Mouse (Mus musculus) macrophage (primary cell): ENCODE data around the gene Ccdc185. TPM values are rescaled to one million over a fixed set of nuclear protein-coding genes. Genes with fewer than 3 reads are reported as not detected.

ENCODE experiments used
- H3K27ac ChIP-seq: fragments of 350-480 bp; formaldehyde crosslinking; 2 replicates; pipeline ENCODE4 v1.9.0; 2021
- H3K36me3 ChIP-seq: fragments of 350-480 bp; formaldehyde crosslinking; 2 replicates; pipeline ENCODE4 v1.9.0; 2021; ENCODE audit errors: inconsistent target
- H3K4me3 ChIP-seq: fragments of 350-480 bp; formaldehyde crosslinking; 2 replicates; pipeline ENCODE4 v1.9.0; 2021; ENCODE audit errors: inconsistent target
- H3K79me2 ChIP-seq: fragments of 350-480 bp; formaldehyde crosslinking; 2 replicates; pipeline ENCODE4 v1.9.0; 2021; ENCODE audit errors: inconsistent target
- WGBS: methylation state at CpG from one replicate; pipeline ENCODE4 v1.1.7; 2026; ENCODE audit warnings: inconsistent platforms; ENCODE audit not compliant: missing documents; 5-methylcytosine and 5-hydroxymethylcytosine counted together
- polyA plus RNA-seq: library from polyadenylated mRNA; stranded (reverse); fragments of 250-400 nt; gene quantifications from 3 replicates; pipeline ENCODE4 v1.2.4, GENCODE M21; 2018; ENCODE audit warnings: inconsistent platforms
- total RNA-seq, 78 experiments: library from RNA; depleted of rRNA; stranded (reverse); fragments of 250-400 nt; gene quantifications; 1 replicate in 9 of 78; 2 replicates in 24 of 78; 3 replicates in 43 of 78; 4 replicates in 2 of 78; pipeline ENCODE4 v1.2.4; 2018; ENCODE audit warnings: inconsistent platforms in 56 of 78

Ccdc185 gene
- total RNA-seq (2018; cell fraction: chromatin; rRNA removed) = not detected
- not detected for total RNA-seq (2018; cell fraction: cytosol; rRNA removed)
- not detected for total RNA-seq (2018; cell fraction: nucleus; rRNA removed)
- polyA plus RNA-seq = not detected in 3 replicates

DNA sequence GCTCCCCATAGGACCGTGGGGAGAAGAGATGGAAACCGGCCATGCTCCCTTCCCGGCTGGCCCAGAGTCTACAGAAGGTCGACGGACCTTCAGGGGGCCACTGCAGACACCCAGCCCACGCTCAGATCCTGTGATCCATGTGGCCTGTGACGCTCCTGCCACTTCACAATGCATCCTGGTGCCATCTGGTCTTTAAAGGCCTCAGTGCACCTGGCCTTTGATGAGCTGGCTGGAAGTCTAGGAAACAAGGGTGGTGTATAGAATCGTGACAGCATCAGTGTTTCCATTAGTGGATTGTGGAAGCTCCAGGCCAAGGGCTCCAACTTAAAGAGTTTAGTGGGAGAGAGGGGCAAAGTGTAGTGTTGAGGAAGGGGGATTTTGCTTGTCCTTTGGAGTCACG lies at the start of gene Ccdc185:
TSS of gene Ccdc185 (minus strand) at position 101 of the 400 bp plus-strand sequence.
- Histone ChIP-seq H3K27ac (no peak within 1 kb of the TSS), H3K79me2 (no peaks in the 10 kb centered on the region), H3K36me3 (no peaks in the 10 kb centered on the region), H3K4me3 (no peak within 1 kb of the TSS)
- 96% methylated on average over 9 of the region's 9 CpGs for WGBS

DNA sequence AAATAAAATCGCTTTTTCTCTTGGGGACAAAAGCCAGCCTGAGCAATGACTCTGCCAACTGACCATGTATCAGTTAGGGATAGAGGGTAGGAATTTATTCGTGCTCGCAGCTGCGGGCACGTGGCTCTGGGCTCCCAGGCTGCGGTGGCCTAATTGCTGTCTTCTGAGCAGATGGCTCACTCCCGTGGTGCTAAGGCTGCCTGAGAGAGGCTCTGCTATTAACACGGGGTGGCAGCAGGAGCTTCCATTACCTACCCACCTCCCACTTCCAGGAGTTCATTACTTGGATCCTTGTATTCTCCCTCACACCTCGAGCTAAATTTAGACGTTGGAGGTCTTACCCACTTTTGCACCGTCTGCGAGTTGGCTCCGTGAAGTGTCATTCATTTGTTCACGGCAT lies 48.1 kb upstream of the Ccdc185 start:
- H3K79me2 ChIP-seq = no peaks in the 10 kb centered on the region
- no peak overlapping the region for H3K27ac ChIP-seq
- no peaks in the 10 kb centered on the region for H3K36me3 ChIP-seq
- H3K4me3 ChIP-seq = no peak overlapping the region
- 92% methylated on average over 14 of the region's 14 CpGs for WGBS

DNA sequence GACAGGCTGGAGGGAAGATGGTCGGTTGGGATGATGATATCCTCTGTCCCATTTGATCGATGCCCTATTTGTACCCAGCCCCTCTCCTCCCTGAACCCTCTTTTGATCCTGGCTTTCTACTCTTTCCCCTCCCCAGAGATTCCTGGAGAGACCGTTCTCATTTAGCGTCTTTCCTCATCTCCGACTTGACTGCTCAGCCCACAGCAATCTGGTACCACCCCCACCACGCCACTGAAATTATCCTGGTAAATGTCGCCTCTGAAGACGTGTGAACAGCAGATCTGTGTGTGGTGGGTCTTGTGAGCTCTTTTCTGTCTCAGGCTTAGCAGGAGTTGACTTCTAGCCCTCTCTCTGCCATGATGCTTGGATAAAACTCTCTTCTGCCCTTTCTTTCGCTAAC lies 45.6 kb upstream of the Ccdc185 start:
- no peak overlapping the region for H3K4me3 ChIP-seq
- H3K27ac ChIP-seq = no peak overlapping the region
- no peaks in the 10 kb centered on the region for H3K79me2 ChIP-seq
- WGBS = 93% methylated on average over 9 of the region's 9 CpGs
- H3K36me3 ChIP-seq = no peaks in the 10 kb centered on the region

DNA sequence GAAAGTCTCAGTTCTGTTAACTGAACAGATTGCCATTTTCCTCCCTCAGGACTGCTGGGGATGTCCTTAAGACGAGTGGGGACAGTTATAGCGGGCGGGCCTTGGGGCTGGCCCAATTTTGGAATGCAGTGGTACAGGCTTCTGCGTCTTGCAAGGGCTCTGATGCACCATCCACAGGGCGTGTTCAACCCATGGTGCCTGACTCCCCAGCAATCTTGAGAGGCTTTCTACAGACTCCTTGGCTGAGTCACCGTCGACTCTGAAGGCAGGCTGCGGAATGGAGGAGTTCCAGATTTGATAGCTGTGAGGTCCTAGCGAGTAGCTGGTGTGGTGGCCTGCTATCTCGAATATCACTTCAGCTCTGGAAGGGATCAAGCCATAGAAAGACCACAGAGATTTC lies 45.2 kb upstream of the Ccdc185 start:
- H3K27ac ChIP-seq = no peak overlapping the region
- no peaks in the 10 kb centered on the region for H3K36me3 ChIP-seq
- no peaks in the 10 kb centered on the region for H3K79me2 ChIP-seq
- H3K4me3 ChIP-seq = no peak overlapping the region
- 94% methylated on average over 10 of the region's 10 CpGs for WGBS

DNA sequence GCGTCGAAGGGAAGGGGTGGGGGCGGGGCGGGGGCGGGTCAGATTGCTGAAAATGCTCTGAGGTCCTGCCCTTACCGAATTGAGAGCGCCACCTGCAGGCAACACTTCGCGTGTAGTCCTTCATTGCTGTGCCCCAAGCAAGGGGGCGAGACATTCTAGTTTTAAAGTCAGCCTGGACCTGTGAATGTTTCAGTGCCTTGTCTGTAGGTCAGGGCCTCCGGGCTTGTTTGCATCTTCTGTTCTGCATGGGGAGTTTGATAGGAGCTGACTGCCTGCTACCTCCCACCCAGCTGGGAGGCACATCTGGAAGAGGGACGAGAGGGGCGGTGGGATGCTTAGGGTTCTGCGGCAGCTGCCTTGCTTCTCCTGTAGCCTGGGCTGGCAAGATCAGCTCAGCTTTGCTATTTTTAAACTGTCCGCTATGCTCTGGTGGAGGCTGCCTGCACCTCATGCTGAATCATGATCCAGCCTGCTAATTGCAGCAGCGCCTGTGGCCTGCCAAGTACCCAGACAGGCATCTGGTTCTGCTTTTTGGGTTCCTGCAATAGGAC lies 43.6 kb upstream of the Ccdc185 start:
- no peak overlapping the region for H3K27ac ChIP-seq
- no peaks in the 10 kb centered on the region for H3K79me2 ChIP-seq
- no peak overlapping the region for H3K4me3 ChIP-seq
- WGBS = 2% methylated on average over 16 of the region's 16 CpGs
- no peaks in the 10 kb centered on the region for H3K36me3 ChIP-seq

DNA sequence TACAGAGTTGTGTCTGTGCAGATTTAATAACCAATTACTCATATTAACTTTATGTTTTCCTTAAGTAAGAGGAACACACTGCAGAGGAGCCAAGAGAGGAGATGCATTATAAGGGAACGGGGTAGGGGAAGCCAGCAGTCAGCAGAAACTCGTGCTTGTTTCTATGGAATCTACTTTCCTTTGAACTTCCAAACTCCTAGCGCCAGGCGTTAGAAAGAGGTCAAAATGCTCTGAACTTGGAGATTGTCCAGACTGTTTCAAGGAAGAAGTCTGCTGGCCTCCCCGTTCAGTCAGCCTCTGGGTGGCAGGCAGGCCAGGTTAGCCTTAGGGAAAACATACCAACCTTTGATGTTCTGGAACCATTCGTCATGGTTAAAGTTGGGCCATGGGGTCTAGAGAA lies 39.9 kb upstream of the Ccdc185 start:
- no peak overlapping the region for H3K4me3 ChIP-seq
- H3K27ac ChIP-seq = no peak overlapping the region
- H3K36me3 ChIP-seq = no peaks in the 10 kb centered on the region
- WGBS = 94% methylated on average over 6 of the region's 6 CpGs
- H3K79me2 ChIP-seq = no peaks in the 10 kb centered on the region

DNA sequence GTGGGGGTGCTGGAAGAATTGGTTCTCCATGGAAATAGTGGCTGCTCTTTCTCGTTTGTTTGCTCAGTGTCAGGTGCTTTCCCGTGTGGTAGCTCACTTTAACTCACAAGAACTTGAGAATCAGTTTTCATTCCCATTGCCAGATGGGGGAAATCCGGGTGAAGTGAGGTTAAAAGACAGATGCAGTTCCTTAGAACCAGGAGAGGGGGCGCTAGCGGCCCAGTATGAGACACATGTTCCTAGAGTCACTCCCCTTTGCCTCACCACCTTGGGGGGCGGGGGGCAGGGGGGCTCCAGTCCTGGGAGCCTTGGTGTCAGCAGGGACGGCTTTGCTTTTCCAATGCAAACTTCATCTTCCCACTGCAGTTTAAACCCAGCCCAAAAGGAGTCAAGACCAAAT lies 38.0 kb upstream of the Ccdc185 start:
- Histone ChIP-seq H3K27ac (no peak overlapping the region), H3K79me2 (no peaks in the 10 kb centered on the region), H3K36me3 (no peaks in the 10 kb centered on the region), H3K4me3 (no peak overlapping the region)
- WGBS = 60% methylated on average over 7 of the region's 7 CpGs

DNA sequence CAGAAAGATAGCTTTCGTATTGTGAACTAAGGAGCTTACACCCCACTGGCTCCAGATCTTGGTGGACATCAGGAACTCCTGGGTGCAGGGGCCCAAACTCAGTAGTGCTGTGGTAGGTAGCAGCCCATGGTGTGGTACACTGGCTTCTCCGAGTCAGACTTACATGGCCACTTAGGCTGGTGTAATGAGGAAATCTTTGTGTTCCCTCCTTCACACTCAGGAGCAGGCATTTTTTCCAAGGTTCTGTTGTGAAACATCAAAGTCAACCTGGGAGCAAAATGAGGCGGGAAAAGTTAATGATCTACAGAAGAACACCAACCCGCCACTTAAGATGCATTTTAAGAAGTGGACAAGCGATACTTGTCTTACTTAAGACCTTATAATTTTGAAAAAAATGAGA lies 36.5 kb upstream of the Ccdc185 start:
- no peak overlapping the region for H3K4me3 ChIP-seq
- no peaks in the 10 kb centered on the region for H3K36me3 ChIP-seq
- no peak overlapping the region for H3K27ac ChIP-seq
- H3K79me2 ChIP-seq = no peaks in the 10 kb centered on the region
- 97% methylated on average over 5 of the region's 5 CpGs for WGBS

DNA sequence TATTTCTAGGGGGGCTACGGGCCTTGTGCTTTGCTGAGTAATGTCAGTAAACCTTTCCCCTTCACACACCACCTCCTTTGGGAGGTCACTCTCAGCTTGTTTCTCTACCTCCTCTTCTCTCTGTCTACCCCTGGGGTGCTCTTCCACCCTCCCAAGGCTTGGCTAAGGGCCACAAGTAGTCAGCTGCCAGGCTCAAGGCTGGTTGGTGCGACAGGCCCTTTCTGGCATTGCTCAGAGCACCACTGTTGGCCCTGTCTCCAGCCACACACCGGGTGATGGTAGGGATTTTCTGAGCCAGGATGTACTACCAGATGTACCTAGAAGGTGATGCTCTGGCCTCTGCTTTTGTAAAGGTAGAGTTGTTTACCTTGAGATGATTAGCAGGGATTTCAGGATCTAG lies 35.8 kb upstream of the Ccdc185 start:
- Histone ChIP-seq H3K79me2 (no peaks in the 10 kb centered on the region), H3K4me3 (no peak overlapping the region), H3K36me3 (no peaks in the 10 kb centered on the region), H3K27ac (no peak overlapping the region)
- 94% methylated on average over 3 of the region's 3 CpGs for WGBS

DNA sequence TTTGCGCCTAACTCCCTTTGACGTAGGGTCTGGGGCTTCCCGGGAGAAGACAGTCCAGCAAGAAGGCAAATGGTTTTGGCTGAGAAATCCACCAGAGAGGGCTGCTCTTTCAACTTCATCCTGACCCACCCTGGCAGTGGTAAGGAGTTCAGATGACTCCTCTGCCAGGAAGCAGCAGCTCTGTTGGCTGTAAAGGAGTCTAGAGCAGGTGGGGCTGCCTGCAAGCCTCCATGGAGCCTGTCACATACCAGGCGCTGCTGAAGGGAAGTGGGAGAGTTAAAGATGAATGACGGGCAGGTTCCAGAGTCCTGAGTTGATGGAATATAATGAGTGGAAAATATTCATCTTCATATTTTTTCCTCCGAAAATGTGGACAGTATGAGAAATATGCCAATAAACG lies 34.8 kb upstream of the Ccdc185 start:
- H3K4me3 ChIP-seq = no peak overlapping the region
- WGBS = 94% methylated on average over 7 of the region's 7 CpGs
- H3K27ac ChIP-seq = no peak overlapping the region
- H3K36me3 ChIP-seq = no peaks in the 10 kb centered on the region
- H3K79me2 ChIP-seq = no peaks in the 10 kb centered on the region

DNA sequence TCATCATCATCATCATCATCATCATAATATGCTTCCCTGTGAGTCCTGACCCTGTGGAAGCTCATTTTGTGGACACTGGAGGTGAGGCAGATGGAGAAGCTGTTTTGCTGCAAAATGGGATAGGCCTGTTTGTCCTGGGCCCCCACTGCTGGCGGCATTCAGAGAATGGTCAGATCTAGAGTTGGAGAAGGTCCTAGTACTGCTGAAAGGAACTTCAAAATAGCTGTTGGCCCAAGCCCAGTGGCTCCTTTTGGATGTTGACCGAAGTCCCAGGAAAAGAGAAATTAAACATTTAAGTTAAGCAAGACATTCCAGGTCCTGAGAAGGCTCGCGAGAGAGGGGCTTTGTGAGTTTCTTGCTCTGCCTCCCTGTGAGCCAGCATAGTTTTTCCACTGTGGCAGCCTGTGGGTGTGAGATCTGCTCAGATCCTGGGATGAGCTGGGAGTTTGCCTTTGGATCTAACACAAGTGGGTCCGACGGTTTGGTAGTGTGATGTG lies 30.1 kb upstream of the Ccdc185 start:
- Histone ChIP-seq H3K36me3 (no peaks in the 10 kb centered on the region), H3K79me2 (no peaks in the 10 kb centered on the region), H3K27ac (no peak overlapping the region), H3K4me3 (no peak overlapping the region)
- WGBS = 92% methylated on average over 6 of the region's 6 CpGs

DNA sequence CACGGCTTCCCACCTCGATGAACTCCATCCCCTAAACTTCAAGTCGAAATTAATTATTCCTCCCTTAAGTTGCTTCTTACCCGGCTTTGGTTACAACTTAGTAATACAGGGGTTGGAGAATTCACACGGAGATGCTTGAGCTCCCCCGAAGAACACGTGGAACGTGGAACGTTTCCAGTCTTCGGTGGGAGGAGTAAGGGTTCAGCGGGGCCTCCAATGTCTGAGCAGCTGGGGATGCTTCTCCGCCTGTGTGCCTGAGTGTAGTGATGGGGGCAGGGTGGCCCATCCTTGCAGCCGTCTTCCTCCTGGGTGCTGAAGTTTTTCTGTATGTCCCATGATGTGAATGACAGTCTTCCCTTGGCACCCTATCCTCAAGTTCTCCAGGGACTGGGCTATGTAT lies 29.2 kb upstream of the Ccdc185 start:
- Histone ChIP-seq H3K79me2 (no peaks in the 10 kb centered on the region), H3K4me3 (no peak overlapping the region), H3K36me3 (no peaks in the 10 kb centered on the region), H3K27ac (no peak overlapping the region)
- WGBS = 91% methylated on average over 13 of the region's 13 CpGs

DNA sequence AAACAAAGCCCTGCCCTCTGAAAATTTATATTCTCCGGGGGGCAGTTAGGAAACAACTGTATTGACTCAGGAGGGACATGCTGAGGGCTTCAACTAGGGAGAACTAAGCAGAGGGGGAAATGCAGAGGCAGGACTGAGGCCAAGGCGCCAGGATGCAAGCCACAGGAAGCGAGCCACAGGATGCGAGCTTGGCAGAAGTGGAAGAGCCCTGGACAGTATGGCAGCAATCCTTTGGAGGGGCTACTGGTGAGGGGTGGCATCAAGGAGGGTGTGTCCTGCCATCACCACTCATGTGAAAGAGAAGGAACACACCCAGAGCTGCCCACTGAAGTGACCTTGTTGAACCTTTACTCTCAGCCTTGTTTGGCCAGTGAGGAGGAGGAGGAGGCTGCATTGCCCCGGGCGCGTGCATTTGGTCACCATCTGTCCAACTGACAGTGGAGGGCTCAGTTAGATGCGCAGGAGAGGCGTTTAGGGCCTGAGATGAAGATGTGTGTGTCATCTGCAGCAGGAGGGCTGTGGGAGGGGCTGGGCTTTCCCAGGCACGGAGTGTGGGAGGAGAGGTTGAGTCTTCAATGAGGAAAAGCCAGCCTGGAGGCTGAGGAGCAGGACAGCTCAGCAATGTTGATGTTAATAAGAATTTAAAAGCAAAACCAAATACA lies 27.9 kb upstream of the Ccdc185 start:
- WGBS = 66% methylated on average over 10 of the region's 10 CpGs
- Histone ChIP-seq H3K27ac (no peak overlapping the region), H3K4me3 (no peak overlapping the region), H3K36me3 (no peaks in the 10 kb centered on the region), H3K79me2 (no peaks in the 10 kb centered on the region)

DNA sequence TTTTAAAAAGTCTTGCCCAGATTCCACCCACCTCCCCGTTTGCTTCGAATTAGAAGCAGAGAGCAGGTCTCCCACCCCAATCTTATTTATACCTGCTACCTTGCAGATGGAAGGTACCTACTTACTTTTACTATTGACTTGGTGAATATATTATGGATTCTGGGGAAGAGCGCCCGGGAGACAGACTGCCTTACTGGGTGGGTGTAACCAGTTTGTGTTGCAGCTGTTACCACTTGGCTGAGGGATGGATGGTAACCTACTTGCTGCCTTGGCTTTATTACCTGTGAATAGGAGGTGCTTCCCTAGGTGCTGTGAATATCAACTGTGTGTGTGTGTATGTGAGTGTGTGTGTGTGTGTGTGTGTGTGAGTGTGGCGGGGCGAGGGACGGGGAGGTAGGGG lies 26.6 kb upstream of the Ccdc185 start:
- no peak overlapping the region for H3K27ac ChIP-seq
- whole genome bisulfite sequencing = 96% methylated on average over 7 of the region's 7 CpGs

DNA sequence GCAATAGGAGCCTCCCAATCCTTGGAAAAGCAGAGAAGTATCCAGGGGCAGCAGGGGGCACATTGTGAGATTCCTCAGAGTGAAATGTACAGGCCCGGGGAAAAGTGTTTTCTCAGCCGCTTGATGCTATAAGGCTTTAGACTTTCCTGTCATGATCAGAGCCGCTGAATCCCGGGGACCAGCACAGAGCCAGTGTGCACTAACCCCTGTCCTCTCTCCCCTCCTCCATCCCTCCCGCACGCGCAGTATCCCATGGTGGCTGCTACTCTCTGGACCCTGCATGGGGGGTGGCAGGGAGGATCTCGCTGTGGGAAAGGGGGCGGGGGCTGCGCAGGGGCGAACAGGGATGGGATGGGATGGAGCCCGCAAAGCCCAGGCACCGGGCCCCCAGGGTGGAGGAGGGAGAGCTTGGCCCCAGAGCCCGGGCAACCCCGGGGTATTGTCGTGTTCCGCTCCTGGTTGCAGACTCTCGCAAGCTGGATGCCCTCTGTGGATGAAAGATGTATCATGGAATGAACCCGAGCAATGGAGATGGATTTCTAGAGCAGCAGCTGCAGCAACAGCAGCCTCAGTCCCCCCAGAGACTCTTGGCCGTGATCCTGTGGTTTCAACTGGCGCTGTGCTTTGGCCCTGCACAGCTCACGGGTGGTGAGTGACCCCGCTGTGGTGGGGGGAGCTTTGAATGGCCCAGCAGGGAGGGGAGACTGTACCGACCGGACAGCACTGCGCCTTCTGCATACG lies 15.7 kb upstream of the Ccdc185 start:
- Histone ChIP-seq H3K79me2 (no peaks in the 10 kb centered on the region), H3K36me3 (no peaks in the 10 kb centered on the region), H3K27ac (no peak overlapping the region), H3K4me3 (no peak overlapping the region)
- WGBS = 13% methylated on average over 27 of the region's 27 CpGs

More for the DNA sequence above, 26.6 kb upstream of the Ccdc185 start:
- Histone ChIP-seq H3K79me2 (no peaks in the 10 kb centered on the region), H3K4me3 (no peak overlapping the region), H3K36me3 (no peaks in the 10 kb centered on the region)
